ENCODE assay signal across 26 mouse cellular contexts in the genomic region with DNA sequence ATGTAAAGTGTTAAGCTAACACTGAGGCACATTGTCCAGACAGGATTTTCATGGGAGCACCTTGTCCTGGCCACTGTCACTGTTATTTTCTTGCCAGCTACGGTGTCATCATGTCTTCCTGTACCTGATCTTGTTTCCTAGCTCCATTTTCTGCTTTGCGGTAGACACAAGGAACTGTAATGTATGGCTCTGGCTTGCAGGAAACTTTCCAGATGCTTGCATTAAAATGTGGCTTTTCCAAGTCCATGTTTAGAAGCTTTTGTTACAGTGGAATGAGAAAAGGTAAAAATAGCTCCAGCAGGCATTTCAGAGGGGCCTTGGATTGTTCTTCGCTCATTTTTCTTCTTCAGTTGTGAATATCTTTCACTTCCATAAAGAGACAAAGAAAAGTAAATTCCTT.
"Had no signal": no experiment of that assay in that cellular context is flagged by ENCODE, and none has a peak within 500 bp of the region (broad histone marks: within the 10 kb centered on the region; RNA-seq: fewer than 3 reads in every experiment).

No protein-coding gene starts in this region.

- H3K4me3 ChIP-seq: heart, adult 2 months; heart, embryonic 13.5 days; heart, embryonic 15.5 days; hindbrain, embryonic 13.5 days; hindbrain, embryonic 15.5 days; kidney, embryonic 15.5 days; limb, embryonic 13.5 days; limb, embryonic 15.5 days; liver, embryonic 13.5 days had no signal

- H3K4me1 ChIP-seq: hindbrain, embryonic 13.5 days; hindbrain, embryonic 15.5 days; kidney, embryonic 15.5 days; limb, embryonic 13.5 days; limb, embryonic 15.5 days; liver, embryonic 13.5 days had no signal

- DNase-seq: gastrocnemius, postnatal 14 days; gastrocnemius, postnatal 36 days; heart, adult 2 months; heart, postnatal 14 days; heart, postnatal 36 days; kidney, adult 11 months; kidney, adult 2 months; kidney, adult 9 months; kidney, postnatal 14 days; kidney, postnatal 36 days; layer of hippocampus, adult 9-11 months; layer of hippocampus, postnatal 36 days; left cerebral cortex, postnatal 4 days; liver, embryonic 13.5 days had no signal

- H3K27me3 ChIP-seq: heart, embryonic 13.5 days; heart, embryonic 15.5 days; hindbrain, embryonic 13.5 days; hindbrain, embryonic 15.5 days; kidney, embryonic 15.5 days; limb, embryonic 13.5 days; limb, embryonic 15.5 days; liver, embryonic 13.5 days had no signal

- H3K4me2 ChIP-seq: heart, embryonic 11.5 days; heart, embryonic 13.5 days; heart, embryonic 15.5 days; hindbrain, embryonic 13.5 days; hindbrain, embryonic 15.5 days; kidney, embryonic 15.5 days; limb, embryonic 13.5 days; limb, embryonic 15.5 days; liver, embryonic 11.5 days; liver, embryonic 13.5 days had no signal

- H3K27ac ChIP-seq: heart, adult 2 months; heart, embryonic 13.5 days; heart, embryonic 15.5 days; hindbrain, embryonic 13.5 days; hindbrain, embryonic 15.5 days; hindbrain, postnatal 0 days; kidney, embryonic 15.5 days; kidney, postnatal 0 days; limb, embryonic 13.5 days; limb, embryonic 15.5 days; liver, embryonic 13.5 days had no signal

- H3K36me3 ChIP-seq: heart, embryonic 13.5 days; heart, embryonic 15.5 days; hindbrain, embryonic 13.5 days; hindbrain, embryonic 15.5 days; kidney, embryonic 15.5 days; limb, embryonic 13.5 days; limb, embryonic 15.5 days; liver, embryonic 13.5 days had no signal

- ATAC-seq: hindbrain, postnatal 0 days; intestine, embryonic 16.5 days had no signal

- H3K9ac ChIP-seq: heart, embryonic 13.5 days; heart, embryonic 15.5 days; hindbrain, embryonic 13.5 days; hindbrain, embryonic 15.5 days; kidney, embryonic 15.5 days; limb, embryonic 13.5 days; limb, embryonic 15.5 days; liver, embryonic 13.5 days had no signal

- H3K9me3 ChIP-seq: heart, embryonic 15.5 days; hindbrain, embryonic 13.5 days; hindbrain, embryonic 15.5 days; kidney, embryonic 15.5 days; limb, embryonic 15.5 days; liver, embryonic 13.5 days had no signal
